Mouse (Mus musculus): ENCODE measurements around the gene Nptx1. TPM values are rescaled to one million over a fixed set of nuclear protein-coding genes. Genes with fewer than 3 reads are reported as not detected.

Gene Nptx1
- polyA plus RNA-seq, 1 experiment from 2014 or later: 0.23 TPM

GRCm38 (mm10) chr11:119514108-119514860, 33.3 kb downstream of the Nptx1 start:
- WGBS: 49% methylated on average over 16 of the region's 16 CpGs
- no peak for DNase-seq (ENCODE audit: low spot score)
- Histone ChIP-seq H3K4me1 (replicated peaks; ENCODE audit: control insufficient read depth, insufficient read depth, low read length) (no peaks in the 10 kb centered on the region), H3K4me3 (ENCODE audit: low read depth, low read length) (no peak overlapping the region), H3K36me3 (ENCODE audit: control insufficient read depth, insufficient read depth, low read length) (no peaks in the 10 kb centered on the region), H3K9ac (ENCODE audit: low read depth, low read length) (no peak overlapping the region), H3K27me3 (replicated peaks; ENCODE audit: control insufficient read depth, insufficient read depth, low read length) (peaks cover 38% of the 10 kb centered on the region), H3K4me2 (peak overlapping the region; percentile 43; the same call in 1 of the 2 replicates), H3K9me3 (ENCODE audit: control insufficient read depth, low read length) (no peaks in the 10 kb centered on the region), H3K27ac (ENCODE audit: low read depth, low read length) (no peak overlapping the region)
- no peak for ATAC-seq (replicated peaks; ENCODE audit: low FRiP score)

GRCm38 (mm10) chr11:119513038-119513659, 34.4 kb downstream of the Nptx1 start:
- Histone ChIP-seq H3K9me3 (ENCODE audit: control insufficient read depth, low read length) (no peaks in the 10 kb centered on the region), H3K27me3 (replicated peaks; ENCODE audit: control insufficient read depth, insufficient read depth, low read length) (peaks cover 38% of the 10 kb centered on the region), H3K4me1 (replicated peaks; ENCODE audit: control insufficient read depth, insufficient read depth, low read length) (no peaks in the 10 kb centered on the region), H3K9ac (ENCODE audit: low read depth, low read length) (no peak overlapping the region), H3K4me3 (ENCODE audit: low read depth, low read length) (no peak overlapping the region), H3K4me2 (no peak overlapping the region), H3K27ac (ENCODE audit: low read depth, low read length) (no peak overlapping the region), H3K36me3 (ENCODE audit: control insufficient read depth, insufficient read depth, low read length) (no peaks in the 10 kb centered on the region; the same call in 1 of the 2 replicates)
- WGBS: 50% methylated on average over 9 of the region's 9 CpGs
- ATAC-seq (replicated peaks; ENCODE audit: low FRiP score): no peak
- no peak for DNase-seq (ENCODE audit: low spot score)

GRCm38 (mm10) chr11:119509165-119509776, 38.3 kb downstream of the Nptx1 start:
- H3K4me1 ChIP-seq (replicated peaks; ENCODE audit: control insufficient read depth, insufficient read depth, low read length): no peaks in the 10 kb centered on the region
- 76% methylated on average over 5 of the region's 5 CpGs for WGBS
- H3K9ac ChIP-seq (ENCODE audit: low read depth, low read length): no peak overlapping the region
- no peak for DNase-seq (ENCODE audit: low spot score)
- no peak for ATAC-seq (replicated peaks; ENCODE audit: low FRiP score)
- no peaks in the 10 kb centered on the region for H3K9me3 ChIP-seq (ENCODE audit: control insufficient read depth, low read length)
- H3K4me3 ChIP-seq (ENCODE audit: low read depth, low read length): no peak overlapping the region
- peaks cover 16% of the 10 kb centered on the region for H3K27me3 ChIP-seq (replicated peaks; ENCODE audit: control insufficient read depth, insufficient read depth, low read length)
- H3K36me3 ChIP-seq (ENCODE audit: control insufficient read depth, insufficient read depth, low read length): peaks cover 3% of the 10 kb centered on the region; the same call in 1 of the 2 replicates
- H3K27ac ChIP-seq (ENCODE audit: low read depth, low read length): no peak overlapping the region
- no peak overlapping the region for H3K4me2 ChIP-seq

- Histone ChIP-seq H3K4me3 (ENCODE audit: low read depth, low read length) (no peak overlapping the region), H3K4me1 (replicated peaks; ENCODE audit: control insufficient read depth, insufficient read depth, low read length) (no peaks in the 10 kb centered on the region), H3K27me3 (replicated peaks; ENCODE audit: control insufficient read depth, insufficient read depth, low read length) (peaks cover 4% of the 10 kb centered on the region; the same call in 1 of the 2 replicates), H3K4me2 (no peak overlapping the region), H3K9ac (ENCODE audit: low read depth, low read length) (no peak overlapping the region), H3K36me3 (ENCODE audit: control insufficient read depth, insufficient read depth, low read length) (peaks cover 3% of the 10 kb centered on the region; the same call in 1 of the 2 replicates), H3K9me3 (ENCODE audit: control insufficient read depth, low read length) (no peaks in the 10 kb centered on the region), H3K27ac (ENCODE audit: low read depth, low read length) (no peak overlapping the region)
- ATAC-seq (replicated peaks; ENCODE audit: low FRiP score) (no peak), DNase-seq (ENCODE audit: low spot score) (no peak)
- 90% methylated on average over 8 of the region's 8 CpGs for WGBS
These were observed 39.8 kb downstream of the Nptx1 start for GRCm38 (mm10) chr11:119507772-119508171.

- 74% methylated on average over 4 of the region's 4 CpGs for WGBS
- Histone ChIP-seq H3K9ac (ENCODE audit: low read depth, low read length) (no peak overlapping the region), H3K4me3 (ENCODE audit: low read depth, low read length) (no peak overlapping the region), H3K27ac (ENCODE audit: low read depth, low read length) (no peak overlapping the region), H3K4me1 (replicated peaks; ENCODE audit: control insufficient read depth, insufficient read depth, low read length) (no peaks in the 10 kb centered on the region), H3K4me2 (no peak overlapping the region), H3K27me3 (replicated peaks; ENCODE audit: control insufficient read depth, insufficient read depth, low read length) (no peaks in the 10 kb centered on the region), H3K9me3 (ENCODE audit: control insufficient read depth, low read length) (no peaks in the 10 kb centered on the region), H3K36me3 (ENCODE audit: control insufficient read depth, insufficient read depth, low read length) (peaks cover 7% of the 10 kb centered on the region; the same call in 1 of the 2 replicates)
- ATAC-seq (replicated peaks; ENCODE audit: low FRiP score): no peak
- no peak for DNase-seq (ENCODE audit: low spot score)
These were observed 41.2 kb downstream of the Nptx1 start for GRCm38 (mm10) chr11:119506386-119506785.

GRCm38 (mm10) chr11:119503675-119504074, 43.9 kb downstream of the Nptx1 start:
- Histone ChIP-seq H3K4me2 (no peak overlapping the region), H3K36me3 (ENCODE audit: control insufficient read depth, insufficient read depth, low read length) (peaks cover 13% of the 10 kb centered on the region; the same call in 1 of the 2 replicates), H3K27ac (ENCODE audit: low read depth, low read length) (no peak overlapping the region), H3K9me3 (ENCODE audit: control insufficient read depth, low read length) (no peaks in the 10 kb centered on the region), H3K27me3 (replicated peaks; ENCODE audit: control insufficient read depth, insufficient read depth, low read length) (no peaks in the 10 kb centered on the region), H3K9ac (ENCODE audit: low read depth, low read length) (no peak overlapping the region), H3K4me1 (replicated peaks; ENCODE audit: control insufficient read depth, insufficient read depth, low read length) (no peaks in the 10 kb centered on the region), H3K4me3 (ENCODE audit: low read depth, low read length) (no peak overlapping the region)
- DNase-seq (ENCODE audit: low spot score) (peak; percentile 52), ATAC-seq (replicated peaks; ENCODE audit: low FRiP score) (peak; percentile 61; the same call in 1 of the 2 replicates)

GRCm38 (mm10) chr11:119500011-119500410, 47.5 kb downstream of the Nptx1 start:
- no peak for DNase-seq (ENCODE audit: low spot score)
- H3K4me1 ChIP-seq (replicated peaks; ENCODE audit: control insufficient read depth, insufficient read depth, low read length): no peaks in the 10 kb centered on the region
- no peaks in the 10 kb centered on the region for H3K27me3 ChIP-seq (replicated peaks; ENCODE audit: control insufficient read depth, insufficient read depth, low read length)
- ATAC-seq (replicated peaks; ENCODE audit: low FRiP score): no peak
- H3K9me3 ChIP-seq (ENCODE audit: control insufficient read depth, low read length): no peaks in the 10 kb centered on the region
- H3K36me3 ChIP-seq (ENCODE audit: control insufficient read depth, insufficient read depth, low read length): peaks cover 12% of the 10 kb centered on the region
- no peak overlapping the region for H3K4me2 ChIP-seq
- 88% methylated on average over 2 of the region's 2 CpGs for WGBS
- no peak overlapping the region for H3K9ac ChIP-seq (ENCODE audit: low read depth, low read length)
- no peak overlapping the region for H3K27ac ChIP-seq (ENCODE audit: low read depth, low read length)
- no peak overlapping the region for H3K4me3 ChIP-seq (ENCODE audit: low read depth, low read length)

GRCm38 (mm10) chr11:119499297-119499696, 48.3 kb downstream of the Nptx1 start:
- DNase-seq (ENCODE audit: low spot score): no peak
- Histone ChIP-seq H3K36me3 (ENCODE audit: control insufficient read depth, insufficient read depth, low read length) (peaks cover 12% of the 10 kb centered on the region), H3K27me3 (replicated peaks; ENCODE audit: control insufficient read depth, insufficient read depth, low read length) (no peaks in the 10 kb centered on the region), H3K4me1 (replicated peaks; ENCODE audit: control insufficient read depth, insufficient read depth, low read length) (no peaks in the 10 kb centered on the region), H3K9ac (ENCODE audit: low read depth, low read length) (no peak overlapping the region), H3K4me2 (no peak overlapping the region), H3K4me3 (ENCODE audit: low read depth, low read length) (no peak overlapping the region), H3K9me3 (ENCODE audit: control insufficient read depth, low read length) (no peaks in the 10 kb centered on the region), H3K27ac (ENCODE audit: low read depth, low read length) (no peak overlapping the region)
- 90% methylated on average over 4 of the region's 4 CpGs for WGBS
- ATAC-seq (replicated peaks; ENCODE audit: low FRiP score): no peak

Data from liver, embryonic 11.5 days (tissue).